In the genomic region with DNA sequence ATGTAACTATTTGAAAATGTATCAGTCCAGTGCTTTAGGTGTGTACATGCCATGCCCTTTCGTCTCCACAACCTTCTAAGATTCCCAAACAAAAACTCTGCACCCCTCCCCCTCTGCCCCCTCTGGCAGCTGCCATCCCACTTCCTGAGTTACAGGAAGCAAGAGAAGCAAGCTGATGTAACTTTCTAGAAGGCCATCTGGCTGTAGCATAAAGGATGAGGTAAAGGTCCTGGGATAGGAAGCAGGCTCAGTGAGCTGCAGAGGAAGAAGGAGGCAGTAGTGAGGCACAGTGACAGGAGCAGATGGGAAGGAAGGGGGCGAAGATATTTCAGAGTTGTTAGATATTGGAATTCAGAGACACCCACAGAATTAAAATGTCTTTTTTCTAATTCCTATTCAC, we compare ENCODE assay signal across 18 mouse cellular contexts. TPM values are rescaled to one million over a fixed set of nuclear protein-coding genes. Genes with fewer than 3 reads are reported as not detected.
A peak's percentile ranks its signal among the peaks of the same experiment; 100 is the strongest.
DNase-seq lines count a peak whose midpoint lies in the region; ATAC-seq and TF ChIP-seq lines count a peak whose summit lies in the region.
"Had no signal": no experiment of that assay in that cellular context is flagged by ENCODE, and none has a peak within 500 bp of the region (broad histone marks: within the 10 kb centered on the region; RNA-seq: fewer than 3 reads in every experiment).

No protein-coding gene starts in this region.

- no peak for ATAC-seq in kidney, postnatal 0 days (replicated peaks; ENCODE audit: low FRiP score, low read depth)
- peak; percentile 49 for ATAC-seq in common myeloid progenitor, adult 5-6 weeks (replicated peaks; ENCODE audit: low read depth, poor library complexity, severe bottlenecking)
- ATAC-seq: forebrain, embryonic 14.5 days had no signal

- TF ChIP-seq POLR2A in kidney, adult 2 months (IDR thresholded peaks at IDR 0.05; ENCODE audit: low read depth, low read length), result no peak

- intact Hi-C loops in left cerebral cortex, postnatal 25 days (cut with DNase I), result no loop called here

- no peaks in the 10 kb centered on the region for H3K27me3 ChIP-seq in kidney, postnatal 0 days (ENCODE audit: insufficient read depth, low read length)
- H3K27me3 ChIP-seq in kidney, adult 2 months (replicated peaks; ENCODE audit: control insufficient read depth, insufficient read depth, low read length), result no peaks in the 10 kb centered on the region
- H3K27me3 ChIP-seq: midbrain, embryonic 12.5 days; neural tube, embryonic 12.5 days had no signal

- no peaks in the 10 kb centered on the region for H3K36me3 ChIP-seq in kidney, postnatal 0 days (ENCODE audit: insufficient read depth, low read length)
- H3K36me3 ChIP-seq in kidney, adult 2 months (ENCODE audit: control insufficient read depth, insufficient read depth, low read length), result no peaks in the 10 kb centered on the region
- H3K36me3 ChIP-seq: heart, embryonic 10.5 days; midbrain, embryonic 12.5 days; neural tube, embryonic 12.5 days had no signal

- no peaks in the 10 kb centered on the region for H3K9me3 ChIP-seq in kidney, postnatal 0 days (replicated peaks; ENCODE audit: low read length)
- H3K9me3 ChIP-seq: heart, embryonic 10.5 days; midbrain, embryonic 12.5 days; neural tube, embryonic 12.5 days had no signal

- no peak overlapping the region for H3K4me3 ChIP-seq in kidney, postnatal 0 days (replicated peaks; ENCODE audit: low read depth, low read length)
- no peak overlapping the region for H3K4me3 ChIP-seq in kidney, adult 2 months (ENCODE audit: insufficient read depth, low read depth, low read length)
- H3K4me3 ChIP-seq: heart, embryonic 10.5 days; midbrain, embryonic 12.5 days; neural tube, embryonic 12.5 days had no signal

- H3K9ac ChIP-seq in kidney, postnatal 0 days (ENCODE audit: low read depth, low read length), result no peak overlapping the region
- H3K9ac ChIP-seq: midbrain, embryonic 12.5 days; neural tube, embryonic 12.5 days had no signal

- no peak for TF ChIP-seq CTCF in kidney, postnatal 0 days (IDR thresholded peaks at IDR 0.05; ENCODE audit: low read depth)
- TF ChIP-seq CTCF in kidney, adult 2 months (conservative IDR thresholded peaks at IDR 0.05; ENCODE audit: insufficient read depth, insufficient read length, low read depth, low read length), result no peak

- WGBS in kidney, postnatal 0 days, result 46% methylated on average over 2 of the region's 2 CpGs
- 67% methylated on average over 2 of the region's 2 CpGs for WGBS in kidney, adult 2 months

- no peak overlapping the region for H3K4me2 ChIP-seq in kidney, postnatal 0 days (ENCODE audit: low read length)
- H3K4me2 ChIP-seq: midbrain, embryonic 12.5 days; neural tube, embryonic 12.5 days had no signal

- peaks cover under 1% of the 10 kb centered on the region; the same call in 1 of the 2 replicates for H3K4me1 ChIP-seq in kidney, postnatal 0 days (replicated peaks; ENCODE audit: insufficient read depth, low read length)
- peaks cover under 1% of the 10 kb centered on the region; the same call in 1 of the 2 replicates for H3K4me1 ChIP-seq in kidney, adult 2 months (ENCODE audit: control insufficient read depth, insufficient read depth, low read length)

- peak; percentile 17 for DNase-seq in kidney, postnatal 0 days (ENCODE audit: low spot score)
- DNase-seq in kidney, adult 2 months, result no peak
- DNase-seq in retina, postnatal 1 day, result peak; percentile 41
- DNase-seq in retina, embryonic 14.5 days (ENCODE audit: low spot score), result no peak
- peak; percentile 15 to 35 for DNase-seq in thymus, postnatal 36 days
- DNase-seq in left cerebral cortex, postnatal 25 days (ENCODE audit: low spot score in 2 of 2), result no peak
- DNase-seq in neural tube, embryonic 10.5 days (ENCODE audit: extremely low spot score, low spot score), result no peak
- DNase-seq: adrenal gland, postnatal 14 days; cerebellum, postnatal 10 days; kidney, postnatal 14 days; layer of hippocampus, postnatal 36 days; lung, adult 2 months had no signal

- H3K27ac ChIP-seq in kidney, postnatal 0 days, result no peak overlapping the region
- H3K27ac ChIP-seq in kidney, adult 2 months (ENCODE audit: insufficient read depth, low read depth, low read length), result no peak overlapping the region
- H3K27ac ChIP-seq: heart, embryonic 10.5 days; midbrain, embryonic 12.5 days; neural tube, embryonic 12.5 days; stomach, postnatal 0 days had no signal

RNA-seq across cellular contexts. Expression of a gene that starts 13.6 kb away (rescaled TPM):
- 621 and 692 TPM in 2 replicates for polyA plus RNA-seq in kidney, postnatal 0 days (2015; fragmentation: Nextera tagmentation; extraction: Ambion mirVana)
- 71.7 and 83.4 TPM in 2 replicates for polyA plus RNA-seq in kidney, adult 2 months (2012; rRNA removed)
- 232 and 249 TPM in 2 replicates for total RNA-seq in common myeloid progenitor, adult 5-6 weeks (2017)
- 100 to 1,000 TPM; 445 to 481 TPM for total RNA-seq in left cerebral cortex, postnatal 25 days (2021)

RNA-seq across cellular contexts. Expression of a gene that starts 57.6 kb away (rescaled TPM):
- 34.6 and 35.0 TPM in 2 replicates for polyA plus RNA-seq in kidney, postnatal 0 days (2015; fragmentation: Nextera tagmentation; extraction: Ambion mirVana)
- polyA plus RNA-seq in kidney, adult 2 months (2012; rRNA removed), result 15.8 and 19.1 TPM in 2 replicates
- 55.2 and 61.6 TPM in 2 replicates for total RNA-seq in common myeloid progenitor, adult 5-6 weeks (2017)
- 10 to 100 TPM; 18.0 to 23.8 TPM for total RNA-seq in left cerebral cortex, postnatal 25 days (2021)

Comparison
In these comparisons a context has a peak if more than half of its experiments do, and no peak if none do; other contexts are left out.
1. DNase-seq: peak in kidney, postnatal 0 days (single experiment), retina, postnatal 1 day (single experiment) and thymus, postnatal 36 days (2 of 2); none in kidney, adult 2 months (single experiment), retina, embryonic 14.5 days (single experiment), left cerebral cortex, postnatal 25 days (0 of 2) and neural tube, embryonic 10.5 days (single experiment).